Mouse (Mus musculus) heart, embryonic 10.5 days (tissue): ENCODE data around the gene Sh2d3c. TPM values are rescaled to one million over a fixed set of nuclear protein-coding genes. Genes with fewer than 3 reads are reported as not detected.

ENCODE experiments used
- DNase-seq: peaks from one replicate; pipeline ENCODE4 v3.0.0-alpha.2; 2017; ENCODE audit warnings: low spot score
- H3K27ac ChIP-seq: fragments of 300-500 bp; sonication (generic); 2 replicates; pipeline ENCODE4 v1.5.1; 2016; ENCODE audit warnings: mild to moderate bottlenecking
- H3K27me3 ChIP-seq: fragments of 300-500 bp; sonication (generic); 2 replicates; pipeline ENCODE4 v1.6.1; 2016; ENCODE audit warnings: mild to moderate bottlenecking; ENCODE audit not compliant: poor library complexity, insufficient read depth, severe bottlenecking
- H3K36me3 ChIP-seq: fragments of 300-500 bp; sonication (generic); 2 replicates; pipeline ENCODE4 v1.6.1; 2016; ENCODE audit warnings: mild to moderate bottlenecking, moderate library complexity
- H3K4me1 ChIP-seq: fragments of 300-500 bp; sonication (generic); 2 replicates; pipeline ENCODE4 v1.6.1; 2016; ENCODE audit warnings: mild to moderate bottlenecking
- H3K4me3 ChIP-seq: fragments of 300-500 bp; sonication (generic); 2 replicates; pipeline ENCODE4 v1.5.1; 2016; ENCODE audit warnings: mild to moderate bottlenecking, moderate library complexity
- H3K9me3 ChIP-seq: fragments of 300-500 bp; sonication (generic); 2 replicates; pipeline ENCODE4 v1.6.1; 2016; ENCODE audit warnings: mild to moderate bottlenecking, moderate library complexity
- WGBS: fragments of 180-500 bp; shearing (Covaris S2); methylation state at CpG from one replicate; pipeline ENCODE4 v1.1.7; 2016; 5-methylcytosine and 5-hydroxymethylcytosine counted together
- polyA plus RNA-seq: library from polyadenylated mRNA; unstranded; fragments of >200 nt; fragmentation: Nextera tagmentation; extraction: Ambion mirVana; gene quantifications from 2 replicates; pipeline ENCODE4 v1.2.1, GENCODE M21; 2016

Gene Sh2d3c
- polyA plus RNA-seq, 1 experiment from 2014 or later, result 35.4 TPM

DNA sequence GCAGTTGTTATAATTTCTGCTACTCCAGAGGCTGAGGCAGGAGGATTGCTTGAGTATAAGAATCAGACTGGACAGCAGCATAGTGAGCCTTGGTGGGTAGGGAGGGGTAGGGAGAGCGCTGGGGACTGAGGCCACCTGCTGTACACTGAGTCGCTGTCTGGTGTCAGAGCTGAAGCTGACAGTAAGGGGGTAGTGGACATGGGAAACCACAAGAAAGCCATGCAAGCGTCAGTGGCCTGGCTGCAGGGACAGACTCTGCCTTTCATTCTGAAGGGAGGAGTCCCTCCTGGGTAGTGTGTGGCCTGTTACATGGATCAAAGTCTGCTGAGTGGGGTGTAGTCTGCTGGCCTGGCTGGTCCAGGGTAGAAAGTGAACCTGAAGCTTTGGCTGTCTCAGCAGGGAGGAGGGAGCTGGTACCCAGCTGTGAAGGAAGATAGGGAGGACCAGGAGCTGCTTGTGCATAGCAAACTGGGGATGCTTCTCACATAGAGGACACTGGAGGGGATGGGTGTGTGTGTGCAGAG, 15.5 kb downstream of the Sh2d3c start:
- DNase-seq, result no peak
- peaks cover 8% of the 10 kb centered on the region; the same call in 1 of the 2 replicates for H3K36me3 ChIP-seq
- H3K9me3 ChIP-seq, result no peaks in the 10 kb centered on the region
- peaks cover 29% of the 10 kb centered on the region for H3K27me3 ChIP-seq
- WGBS, result 46% methylated on average over 3 of the region's 3 CpGs
- peak overlapping the region; percentile 6; the same call in 1 of the 2 replicates for H3K27ac ChIP-seq
- peaks cover 58% of the 10 kb centered on the region for H3K4me1 ChIP-seq
- H3K4me3 ChIP-seq, result no peak overlapping the region

- DNase-seq, result no peak
- 54% methylated on average over 6 of the region's 6 CpGs for WGBS
- H3K36me3 ChIP-seq, result peaks cover 10% of the 10 kb centered on the region; the same call in 1 of the 2 replicates
- no peak overlapping the region for H3K4me3 ChIP-seq
- peaks cover 33% of the 10 kb centered on the region for H3K27me3 ChIP-seq
- H3K4me1 ChIP-seq, result peaks cover 59% of the 10 kb centered on the region
- H3K27ac ChIP-seq, result peak overlapping the region; percentile 6; the same call in 1 of the 2 replicates
- no peaks in the 10 kb centered on the region for H3K9me3 ChIP-seq
Measured at GRCm38 (mm10) chr2:32737008-32737407, 16.2 kb downstream of the Sh2d3c start.

GRCm38 (mm10) chr2:32739311-32739710, 18.5 kb downstream of the Sh2d3c start:
- Histone ChIP-seq H3K4me3 (no peak overlapping the region), H3K27me3 (peaks cover 54% of the 10 kb centered on the region), H3K36me3 (peaks cover 10% of the 10 kb centered on the region; the same call in 1 of the 2 replicates), H3K4me1 (peaks cover 52% of the 10 kb centered on the region), H3K27ac (no peak overlapping the region), H3K9me3 (no peaks in the 10 kb centered on the region)
- WGBS, result 71% methylated on average over 4 of the region's 4 CpGs
- DNase-seq, result no peak

- H3K9me3 ChIP-seq, result no peaks in the 10 kb centered on the region
- H3K27ac ChIP-seq, result peak within 1 kb of the TSS; percentile 82
- peaks cover 37% of the 10 kb centered on the region for H3K4me1 ChIP-seq
- H3K4me3 ChIP-seq, result peak within 1 kb of the TSS; percentile 64
- 10% methylated on average over 11 of the region's 11 CpGs for WGBS
- H3K27me3 ChIP-seq, result peaks cover 66% of the 10 kb centered on the region
- H3K36me3 ChIP-seq, result peaks cover 23% of the 10 kb centered on the region; the same call in 1 of the 2 replicates
- no peak for DNase-seq
Measured at GRCm38 (mm10) chr2:32740916-32741272, 20.0 kb downstream of the Sh2d3c start, which contains the start of gene 6330409D20Rik. 6330409D20Rik (minus strand) TSS chr2:32741016.

- peak overlapping the region; percentile 82 for H3K27ac ChIP-seq
Measured at GRCm38 (mm10) chr2:32741273-32742172, 20.7 kb downstream of the Sh2d3c start.

GRCm38 (mm10) chr2:32742173-32742531, 21.3 kb downstream of the Sh2d3c start:
- peaks cover 34% of the 10 kb centered on the region for H3K36me3 ChIP-seq
- 8% methylated on average over 18 of the region's 18 CpGs for WGBS
- peak overlapping the region; percentile 82; the same call in 1 of the 2 replicates for H3K27ac ChIP-seq
- no peak for DNase-seq
- H3K27me3 ChIP-seq, result peaks cover 70% of the 10 kb centered on the region
- H3K9me3 ChIP-seq, result no peaks in the 10 kb centered on the region
- H3K4me3 ChIP-seq, result peak overlapping the region; percentile 64
- H3K4me1 ChIP-seq, result peaks cover 27% of the 10 kb centered on the region

More at GRCm38 (mm10) chr2:32741273-32742172, 20.7 kb downstream of the Sh2d3c start:
- Histone ChIP-seq H3K27me3 (peaks cover 70% of the 10 kb centered on the region), H3K9me3 (no peaks in the 10 kb centered on the region), H3K4me3 (peak overlapping the region; percentile 64), H3K36me3 (peaks cover 29% of the 10 kb centered on the region), H3K4me1 (peaks cover 33% of the 10 kb centered on the region)
- DNase-seq, result no peak
- 5% methylated on average over 47 of the region's 58 CpGs for WGBS

- 72% methylated on average over 15 of the region's 15 CpGs for WGBS
- peaks cover 40% of the 10 kb centered on the region for H3K36me3 ChIP-seq
- no peak overlapping the region for H3K27ac ChIP-seq
- no peak for DNase-seq
- H3K4me3 ChIP-seq, result no peak overlapping the region
- no peaks in the 10 kb centered on the region for H3K9me3 ChIP-seq
- peaks cover 24% of the 10 kb centered on the region for H3K4me1 ChIP-seq
- H3K27me3 ChIP-seq, result peaks cover 67% of the 10 kb centered on the region
Measured at GRCm38 (mm10) chr2:32744272-32744982, 23.6 kb downstream of the Sh2d3c start.

- H3K27ac ChIP-seq, result no peak overlapping the region
- no peaks in the 10 kb centered on the region for H3K9me3 ChIP-seq
- H3K27me3 ChIP-seq, result peaks cover 29% of the 10 kb centered on the region
- H3K4me3 ChIP-seq, result no peak overlapping the region
- WGBS, result 84% methylated on average over 16 of the region's 16 CpGs
- peaks cover 65% of the 10 kb centered on the region for H3K36me3 ChIP-seq
- peaks cover 21% of the 10 kb centered on the region for H3K4me1 ChIP-seq
- DNase-seq, result no peak
Measured at GRCm38 (mm10) chr2:32749082-32749481, 28.2 kb downstream of the Sh2d3c start.

GRCm38 (mm10) chr2:32750199-32750598, 29.3 kb downstream of the Sh2d3c start:
- WGBS, result 68% methylated on average over 7 of the region's 7 CpGs
- Histone ChIP-seq H3K4me3 (no peak overlapping the region), H3K9me3 (no peaks in the 10 kb centered on the region), H3K36me3 (peaks cover 69% of the 10 kb centered on the region), H3K4me1 (peaks cover 21% of the 10 kb centered on the region), H3K27me3 (peaks cover 33% of the 10 kb centered on the region), H3K27ac (no peak overlapping the region)
- DNase-seq, result no peak

GRCm38 (mm10) chr2:32750887-32751664, 30.2 kb downstream of the Sh2d3c start:
- peak overlapping the region; percentile 60 for H3K27ac ChIP-seq
- DNase-seq, result peak; percentile 92
- peaks cover 60% of the 10 kb centered on the region for H3K36me3 ChIP-seq

DNA sequence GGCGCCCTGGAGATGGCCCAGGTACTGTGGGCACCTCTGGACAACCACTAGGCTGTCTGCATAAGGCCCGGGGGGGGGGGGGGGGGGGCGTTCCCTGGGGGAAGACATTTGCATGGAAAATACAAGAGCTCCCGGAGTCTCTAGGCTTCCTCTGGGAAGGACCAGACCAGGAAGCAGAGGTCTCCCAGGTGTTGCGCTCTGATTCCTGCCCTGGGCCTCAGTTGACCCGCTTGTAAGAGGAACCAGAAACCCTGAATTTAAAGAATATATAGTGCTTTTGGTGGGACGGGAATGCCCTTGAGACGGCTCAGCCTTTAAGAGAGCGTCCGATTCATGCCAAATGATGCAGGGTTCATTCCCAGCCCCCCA, 30.8 kb downstream of the Sh2d3c start:
- WGBS, result 35% methylated on average over 9 of the region's 10 CpGs
- peaks cover 54% of the 10 kb centered on the region for H3K36me3 ChIP-seq
- H3K27ac ChIP-seq, result peak overlapping the region; percentile 60
- peak overlapping the region; percentile 60 for H3K4me3 ChIP-seq
- H3K4me1 ChIP-seq, result peaks cover 21% of the 10 kb centered on the region
- peaks cover 19% of the 10 kb centered on the region for H3K27me3 ChIP-seq
- no peaks in the 10 kb centered on the region for H3K9me3 ChIP-seq
- DNase-seq, result no peak

More at GRCm38 (mm10) chr2:32750887-32751664, 30.2 kb downstream of the Sh2d3c start:
- 9% methylated on average over 31 of the region's 31 CpGs for WGBS
- no peaks in the 10 kb centered on the region for H3K9me3 ChIP-seq
- peak overlapping the region; percentile 60 for H3K4me3 ChIP-seq
- peaks cover 24% of the 10 kb centered on the region for H3K27me3 ChIP-seq
- peaks cover 21% of the 10 kb centered on the region for H3K4me1 ChIP-seq

GRCm38 (mm10) chr2:32752181-32752580, 31.3 kb downstream of the Sh2d3c start:
- no peak for DNase-seq
- 65% methylated on average over 10 of the region's 10 CpGs for WGBS
- H3K4me3 ChIP-seq, result peak overlapping the region; percentile 60

More at GRCm38 (mm10) chr2:32752181-32752580, 31.3 kb downstream of the Sh2d3c start:
- H3K4me1 ChIP-seq, result peaks cover 21% of the 10 kb centered on the region
- H3K27me3 ChIP-seq, result peaks cover 19% of the 10 kb centered on the region
- no peaks in the 10 kb centered on the region for H3K9me3 ChIP-seq
- H3K27ac ChIP-seq, result no peak overlapping the region; the same call in 1 of the 2 replicates
- H3K36me3 ChIP-seq, result peaks cover 49% of the 10 kb centered on the region
